Mouse (Mus musculus): Measurements from ENCODE around the gene Rptor.

DNA sequence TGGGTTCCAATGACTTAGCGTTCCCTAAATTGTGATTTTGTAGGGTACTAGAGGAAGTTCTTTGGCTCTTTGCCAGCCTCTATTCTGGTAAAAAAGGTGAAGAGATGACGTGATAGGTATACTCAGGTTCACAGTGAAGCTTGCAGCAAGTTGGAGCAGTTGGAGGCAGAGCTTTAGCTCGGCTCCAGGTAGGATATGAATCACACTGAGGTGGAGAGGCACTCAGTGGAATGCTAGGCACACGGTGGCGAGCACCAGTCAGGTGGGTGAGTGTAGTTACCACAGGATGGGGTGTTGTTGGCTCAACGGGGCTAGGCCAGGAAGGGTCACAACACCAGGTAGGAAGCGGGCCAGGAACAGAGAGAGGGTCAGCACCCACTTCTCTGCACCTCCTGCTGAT is 47.5 kb upstream of the Rptor start:
- TF ChIP-seq CTCF (IDR thresholded peaks at IDR 0.05 in 2 of 3, conservative IDR thresholded peaks at IDR 0.05 in 1 of 3; ENCODE audit: control insufficient read depth in 1 of 3, insufficient read depth in 1 of 3, low read depth in 2 of 3, low read length in 3 of 3, poor library complexity in 1 of 3, severe bottlenecking in 1 of 3) (no peak), EP300 (IDR thresholded peaks at IDR 0.05; ENCODE audit: low read depth in 1 of 2, low read length in 2 of 2) (no peak), MAX (IDR thresholded peaks at IDR 0.05; ENCODE audit: low read length) (no peak), ZC3H11A (IDR thresholded peaks at IDR 0.05; ENCODE audit: low read depth, low read length) (no peak), KAT2A (conservative IDR thresholded peaks at IDR 0.05; ENCODE audit: low read depth, low read length) (no peak), MAZ (IDR thresholded peaks at IDR 0.05; ENCODE audit: low read depth, low read length) (no peak), RAD21 (IDR thresholded peaks at IDR 0.05; ENCODE audit: low read depth, low read length) (no peak), MEF2A (IDR thresholded peaks at IDR 0.05; ENCODE audit: extremely low read depth, insufficient replicate concordance, low read depth, low read length, poor library complexity, severe bottlenecking) (no peak), CHD1 (IDR thresholded peaks at IDR 0.05; ENCODE audit: low read depth, low read length) (no peak), CHD2 (IDR thresholded peaks at IDR 0.05; ENCODE audit: low read length) (no peak), RCOR1 (IDR thresholded peaks at IDR 0.05; ENCODE audit: low read depth, low read length) (no peak)

Data from MEL (cell line).